Mouse (Mus musculus) stomach, embryonic 15.5 days (tissue): ENCODE measurements around the gene Agtpbp1. TPM values are rescaled to one million over a fixed set of nuclear protein-coding genes. Genes with fewer than 3 reads are reported as not detected.

Experiments used
- ATAC-seq: fragments of 200-750 bp; cut with Nextera tagmentation; 2 replicates; pipeline ENCODE4 v1.8.0; 2017; ENCODE audit warnings: low read depth, moderate number of reproducible peaks, moderate TSS enrichment; ENCODE audit not compliant: insufficient read depth, low FRiP score
- H3K27ac ChIP-seq: fragments of 300-500 bp; sonication (generic); 2 replicates; pipeline ENCODE4 v1.5.1; 2015; ENCODE audit warnings: mild to moderate bottlenecking, inconsistent platforms
- H3K27me3 ChIP-seq: fragments of 300-500 bp; sonication (generic); replicated peaks from 2 replicates; pipeline ENCODE4 v1.6.1; 2015; ENCODE audit warnings: inconsistent platforms
- H3K36me3 ChIP-seq: fragments of 300-500 bp; sonication (generic); 2 replicates; pipeline ENCODE4 v1.6.1; 2015; ENCODE audit warnings: inconsistent platforms
- H3K4me1 ChIP-seq: fragments of 300-500 bp; sonication (generic); 2 replicates; pipeline ENCODE4 v1.6.1; 2015; ENCODE audit warnings: inconsistent platforms
- H3K4me2 ChIP-seq: fragments of 300-500 bp; sonication (generic); 2 replicates; pipeline ENCODE4 v1.6.1; 2015; ENCODE audit warnings: mild to moderate bottlenecking, inconsistent platforms
- H3K4me3 ChIP-seq: fragments of 300-500 bp; sonication (generic); replicated peaks from 2 replicates; pipeline ENCODE4 v1.5.1; 2015; ENCODE audit warnings: inconsistent platforms
- H3K9ac ChIP-seq: fragments of 300-500 bp; sonication (generic); 2 replicates; pipeline ENCODE4 v1.6.1; 2015; ENCODE audit warnings: inconsistent platforms
- H3K9me3 ChIP-seq: fragments of 300-500 bp; sonication (generic); 2 replicates; pipeline ENCODE4 v1.6.1; 2016; ENCODE audit warnings: inconsistent platforms
- WGBS: fragments of 180-500 bp; shearing (Covaris S2); methylation state at CpG from one replicate; pipeline ENCODE4 v1.1.7; 2015; 5-methylcytosine and 5-hydroxymethylcytosine counted together
- polyA plus RNA-seq: library from polyadenylated mRNA; unstranded; fragments of >200 nt; fragmentation: Nextera tagmentation; extraction: Ambion mirVana; gene quantifications from 2 replicates; pipeline ENCODE4 v1.2.1, GENCODE M21; 2015

The Agtpbp1 gene
- polyA plus RNA-seq, 1 experiment from 2014 or later, result 20.1 TPM

GRCm38 (mm10) chr13:59552286-59552685, 32.7 kb downstream of the Agtpbp1 start:
- Histone ChIP-seq H3K9ac (no peak overlapping the region), H3K27ac (no peak overlapping the region), H3K27me3 (no peaks in the 10 kb centered on the region), H3K4me3 (no peak overlapping the region), H3K4me2 (no peak overlapping the region), H3K4me1 (peaks cover 10% of the 10 kb centered on the region; the same call in 1 of the 2 replicates), H3K36me3 (no peaks in the 10 kb centered on the region), H3K9me3 (no peaks in the 10 kb centered on the region)
- ATAC-seq, result no peak
- WGBS, result 79% methylated on average over 5 of the region's 5 CpGs

DNA sequence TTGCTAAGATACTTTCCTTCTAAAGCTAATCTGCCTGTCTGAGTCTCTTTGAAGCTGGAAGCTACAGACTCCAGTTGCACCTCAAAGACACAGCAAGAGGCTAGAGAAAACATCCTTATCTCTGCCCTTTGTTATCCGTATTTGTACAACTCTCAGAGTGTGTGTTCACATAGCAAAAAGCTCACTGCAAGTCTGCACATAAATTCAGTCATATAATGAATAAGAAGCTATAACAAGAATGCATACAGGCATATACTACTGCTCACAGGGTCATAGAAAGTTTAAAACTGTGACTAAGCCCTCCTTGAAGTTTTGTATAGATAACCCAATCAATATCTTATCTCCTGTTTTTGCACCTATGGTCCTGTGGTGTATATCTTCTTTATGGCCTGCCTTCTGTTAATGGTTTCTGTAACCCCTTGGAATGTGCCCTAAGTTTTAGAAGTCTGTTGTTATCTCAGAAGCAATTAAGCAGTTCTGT, 35.7 kb downstream of the Agtpbp1 start:
- no peak for ATAC-seq
- Histone ChIP-seq H3K4me2 (no peak overlapping the region), H3K9me3 (no peaks in the 10 kb centered on the region), H3K36me3 (no peaks in the 10 kb centered on the region), H3K9ac (no peak overlapping the region), H3K4me3 (no peak overlapping the region), H3K27me3 (no peaks in the 10 kb centered on the region), H3K4me1 (peaks cover 4% of the 10 kb centered on the region; the same call in 1 of the 2 replicates), H3K27ac (no peak overlapping the region)
- 15% methylated on average over 1 of the region's 1 CpGs for WGBS

DNA sequence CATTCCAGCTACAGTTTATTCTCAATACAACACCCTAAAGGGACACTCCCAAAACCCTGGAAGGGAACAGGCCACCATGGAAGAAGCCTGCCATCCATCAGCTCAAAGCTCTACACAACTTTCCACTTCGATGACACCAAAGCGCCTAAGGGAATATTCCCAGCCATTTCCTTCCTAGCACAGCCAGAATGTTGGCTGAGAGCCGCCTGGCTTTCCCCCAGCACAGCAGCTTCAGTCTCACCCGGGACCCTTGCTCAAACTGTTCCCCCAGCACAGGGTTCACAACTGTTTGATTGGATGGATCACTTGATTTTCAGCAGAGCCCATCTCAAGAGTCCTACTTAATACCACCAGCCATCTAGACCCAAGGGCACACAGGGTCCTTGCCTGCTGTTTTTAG, 37.3 kb downstream of the Agtpbp1 start:
- Histone ChIP-seq H3K9ac (no peak overlapping the region), H3K4me1 (peaks cover 4% of the 10 kb centered on the region; the same call in 1 of the 2 replicates), H3K36me3 (no peaks in the 10 kb centered on the region), H3K4me3 (no peak overlapping the region), H3K27ac (0 out of 2 replicates have a peak overlapping the region, but pooled peaks have one; percentile 18), H3K4me2 (no peak overlapping the region), H3K9me3 (no peaks in the 10 kb centered on the region), H3K27me3 (no peaks in the 10 kb centered on the region)
- no peak for ATAC-seq
- 46% methylated on average over 4 of the region's 4 CpGs for WGBS

DNA sequence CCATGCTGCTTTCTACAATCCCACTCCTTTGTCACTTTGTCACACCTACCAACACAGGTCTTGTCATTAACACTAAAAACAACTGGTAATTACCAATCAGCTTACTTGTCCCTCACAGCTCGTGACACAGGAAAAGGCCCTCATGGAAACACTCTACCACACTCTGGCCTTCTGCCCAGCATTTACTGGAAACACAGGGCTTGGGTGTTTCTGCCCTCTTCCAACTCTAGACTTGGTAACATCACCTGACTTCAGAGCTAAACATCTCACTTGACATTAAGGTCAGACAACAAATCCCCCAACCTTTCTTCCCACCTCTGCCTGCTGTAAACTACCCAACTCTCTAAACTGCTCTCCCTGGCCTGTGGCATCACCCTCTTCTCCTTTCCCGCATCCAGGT, 37.9 kb downstream of the Agtpbp1 start:
- no peak; the same call in 1 of the 2 replicates for ATAC-seq
- Histone ChIP-seq H3K27ac (0 out of 2 replicates have a peak overlapping the region, but pooled peaks have one; percentile 18), H3K36me3 (no peaks in the 10 kb centered on the region)

DNA sequence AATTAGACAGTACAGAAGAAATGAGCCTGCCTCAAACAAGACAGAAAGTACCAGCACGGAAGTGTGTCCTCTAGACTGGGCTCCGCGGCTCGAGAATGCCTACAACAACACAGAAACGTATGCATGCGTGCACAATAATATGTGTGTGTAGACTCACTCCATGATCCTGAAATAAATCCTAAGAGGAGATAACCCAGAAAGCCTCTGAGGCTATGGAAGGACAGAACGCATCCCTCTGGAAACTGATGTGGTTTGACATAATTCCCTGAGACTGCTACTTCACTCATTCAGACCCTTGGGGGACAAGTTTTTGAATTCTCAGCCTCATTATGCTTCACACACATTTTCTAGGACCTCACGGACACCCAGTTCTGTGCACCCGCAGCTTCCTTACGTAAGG, 42.6 kb downstream of the Agtpbp1 start:
- no peaks in the 10 kb centered on the region for H3K27me3 ChIP-seq
- WGBS, result 85% methylated on average over 10 of the region's 10 CpGs
- H3K27ac ChIP-seq, result no peak overlapping the region
- ATAC-seq, result no peak
- no peak overlapping the region for H3K4me2 ChIP-seq
- H3K9ac ChIP-seq, result no peak overlapping the region
- no peaks in the 10 kb centered on the region for H3K36me3 ChIP-seq
- no peaks in the 10 kb centered on the region for H3K9me3 ChIP-seq
- H3K4me1 ChIP-seq, result peaks cover 4% of the 10 kb centered on the region; the same call in 1 of the 2 replicates
- no peak overlapping the region for H3K4me3 ChIP-seq

More for the DNA sequence above, 37.9 kb downstream of the Agtpbp1 start:
- WGBS, result 77% methylated on average over 2 of the region's 2 CpGs
- Histone ChIP-seq H3K4me3 (no peak overlapping the region), H3K4me1 (peaks cover 4% of the 10 kb centered on the region; the same call in 1 of the 2 replicates), H3K27me3 (no peaks in the 10 kb centered on the region), H3K4me2 (no peak overlapping the region), H3K9ac (no peak overlapping the region), H3K9me3 (no peaks in the 10 kb centered on the region)

DNA sequence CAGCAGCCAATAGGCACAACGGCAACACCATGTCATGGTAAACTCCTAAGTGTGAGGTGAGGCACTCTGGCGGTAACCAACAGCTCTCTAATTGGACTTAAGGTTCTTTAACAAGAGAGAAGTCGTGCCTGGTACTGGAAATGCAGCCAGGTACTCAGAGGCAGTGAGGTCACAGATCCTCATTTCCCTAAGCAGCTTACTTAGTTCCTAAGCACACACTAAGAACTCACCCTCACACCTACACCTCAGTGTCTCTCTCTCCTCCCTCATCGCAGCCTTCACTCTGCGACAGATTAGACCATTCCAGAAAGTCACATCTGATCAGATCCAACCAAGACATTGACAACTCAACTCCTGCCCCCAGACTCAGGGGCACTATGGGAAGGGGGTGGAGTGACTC, 45.0 kb downstream of the Agtpbp1 start:
- H3K9me3 ChIP-seq, result no peaks in the 10 kb centered on the region
- H3K4me2 ChIP-seq, result no peak overlapping the region
- no peaks in the 10 kb centered on the region for H3K27me3 ChIP-seq
- peaks cover 4% of the 10 kb centered on the region; the same call in 1 of the 2 replicates for H3K4me1 ChIP-seq
- ATAC-seq, result no peak
- no peak overlapping the region for H3K9ac ChIP-seq
- H3K27ac ChIP-seq, result no peak overlapping the region
- WGBS, result 85% methylated on average over 5 of the region's 5 CpGs
- no peak overlapping the region for H3K4me3 ChIP-seq
- H3K36me3 ChIP-seq, result no peaks in the 10 kb centered on the region; the same call in 1 of the 2 replicates

DNA sequence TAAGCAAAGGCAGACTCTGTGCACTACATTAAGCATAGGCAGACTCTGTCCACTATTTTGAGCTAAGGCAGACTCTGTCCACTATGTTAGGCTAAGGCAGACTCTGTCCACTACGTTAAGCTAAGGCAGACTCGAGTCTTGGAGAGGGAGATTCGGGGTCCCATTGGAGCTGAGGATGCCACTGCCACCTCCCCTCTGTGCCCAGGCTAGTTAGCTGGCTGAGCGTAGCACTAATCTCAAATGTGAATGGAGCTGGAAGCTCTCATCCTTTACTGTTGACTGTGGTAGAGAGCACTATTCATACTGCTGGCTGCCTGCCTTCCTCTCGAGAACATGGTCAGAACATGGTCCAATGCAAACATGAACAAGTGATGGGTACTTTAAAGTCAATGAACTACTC, 46.4 kb downstream of the Agtpbp1 start:
- H3K9ac ChIP-seq, result no peak overlapping the region
- ATAC-seq, result no peak
- 92% methylated on average over 5 of the region's 5 CpGs for WGBS

DNA sequence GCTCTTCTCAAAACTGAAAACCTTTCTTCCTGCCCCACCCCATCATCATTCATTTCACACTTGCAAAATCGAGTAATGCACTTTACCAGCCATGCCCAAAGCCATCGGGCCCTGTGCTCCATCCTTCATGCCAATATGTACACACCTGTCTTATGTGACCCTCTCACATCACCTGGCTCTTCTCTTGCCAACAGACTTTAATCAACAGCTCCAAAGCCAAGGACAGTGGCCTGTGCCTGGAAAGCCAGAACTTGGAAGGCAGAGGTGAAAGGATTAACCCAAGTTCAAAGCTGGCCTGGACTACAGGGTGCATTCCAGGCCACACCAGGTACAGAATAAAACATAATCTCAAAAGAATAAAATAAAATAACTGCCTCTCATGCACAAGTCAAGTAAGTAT, 48.4 kb downstream of the Agtpbp1 start:
- no peaks in the 10 kb centered on the region for H3K4me1 ChIP-seq
- H3K4me2 ChIP-seq, result no peak overlapping the region
- H3K4me3 ChIP-seq, result no peak overlapping the region
- WGBS, result 53% methylated on average over 2 of the region's 2 CpGs
- ATAC-seq, result no peak
- peaks cover 5% of the 10 kb centered on the region; the same call in 1 of the 2 replicates for H3K36me3 ChIP-seq
- no peaks in the 10 kb centered on the region for H3K27me3 ChIP-seq
- H3K27ac ChIP-seq, result no peak overlapping the region
- no peaks in the 10 kb centered on the region for H3K9me3 ChIP-seq
- H3K9ac ChIP-seq, result no peak overlapping the region

More for the DNA sequence above, 46.4 kb downstream of the Agtpbp1 start:
- H3K4me1 ChIP-seq, result no peaks in the 10 kb centered on the region
- H3K27me3 ChIP-seq, result no peaks in the 10 kb centered on the region
- no peaks in the 10 kb centered on the region for H3K9me3 ChIP-seq
- H3K4me3 ChIP-seq, result no peak overlapping the region
- H3K36me3 ChIP-seq, result no peaks in the 10 kb centered on the region; the same call in 1 of the 2 replicates
- H3K27ac ChIP-seq, result no peak overlapping the region
- H3K4me2 ChIP-seq, result no peak overlapping the region

GRCm38 (mm10) chr13:59535746-59536145, 49.3 kb downstream of the Agtpbp1 start:
- Histone ChIP-seq H3K4me3 (no peak overlapping the region), H3K36me3 (peaks cover 9% of the 10 kb centered on the region; the same call in 1 of the 2 replicates), H3K27ac (no peak overlapping the region), H3K9ac (no peak overlapping the region), H3K4me1 (no peaks in the 10 kb centered on the region), H3K4me2 (no peak overlapping the region), H3K9me3 (no peaks in the 10 kb centered on the region), H3K27me3 (no peaks in the 10 kb centered on the region)
- 87% methylated on average over 6 of the region's 6 CpGs for WGBS
- ATAC-seq, result no peak

DNA sequence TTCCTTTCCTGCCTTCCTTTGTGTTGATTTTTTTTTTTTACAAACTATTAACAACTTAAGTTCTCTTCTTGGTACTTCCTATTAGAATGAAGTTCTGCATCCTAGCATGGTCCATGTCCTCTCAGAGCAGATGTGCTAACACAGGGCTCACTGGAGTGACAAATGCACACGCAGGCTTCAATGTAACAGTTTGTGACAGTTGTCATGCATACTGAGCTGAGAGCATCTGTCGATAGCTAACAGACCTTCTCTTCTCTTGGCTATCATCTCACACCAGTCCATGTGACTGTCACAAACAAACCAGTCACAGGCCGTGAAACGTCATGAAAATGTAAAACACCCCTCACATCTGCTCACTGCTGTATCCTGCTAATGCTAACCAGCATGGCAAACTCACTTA, 50.7 kb downstream of the Agtpbp1 start:
- H3K4me1 ChIP-seq, result no peaks in the 10 kb centered on the region
- WGBS, result 75% methylated on average over 4 of the region's 4 CpGs
- no peak for ATAC-seq
- H3K27me3 ChIP-seq, result no peaks in the 10 kb centered on the region
- H3K4me2 ChIP-seq, result no peak overlapping the region
- H3K27ac ChIP-seq, result no peak overlapping the region
- H3K36me3 ChIP-seq, result peaks cover 9% of the 10 kb centered on the region; the same call in 1 of the 2 replicates
- no peak overlapping the region for H3K9ac ChIP-seq
- no peaks in the 10 kb centered on the region for H3K9me3 ChIP-seq
- H3K4me3 ChIP-seq, result no peak overlapping the region

DNA sequence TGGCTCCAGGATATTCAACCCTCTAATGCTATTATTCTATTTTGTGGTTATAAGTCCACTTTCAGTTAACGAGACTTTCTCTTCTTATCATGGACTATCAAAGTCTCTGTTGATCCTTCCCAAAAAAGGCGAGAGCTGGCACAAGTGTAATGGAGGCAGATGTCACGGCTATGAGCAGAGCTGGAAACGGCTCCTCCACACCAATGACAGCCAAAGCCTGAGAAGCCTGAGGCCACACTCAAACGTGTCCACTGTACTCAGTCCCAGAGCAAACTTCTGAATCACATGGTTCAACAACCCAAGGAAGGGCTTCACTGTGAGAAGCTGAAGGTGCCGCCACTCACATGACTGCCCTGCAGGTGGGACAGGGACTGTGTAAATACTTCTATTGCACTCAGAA, 51.7 kb downstream of the Agtpbp1 start:
- Histone ChIP-seq H3K4me3 (no peak overlapping the region), H3K4me1 (no peaks in the 10 kb centered on the region), H3K9ac (no peak overlapping the region), H3K9me3 (no peaks in the 10 kb centered on the region), H3K27ac (no peak overlapping the region), H3K27me3 (no peaks in the 10 kb centered on the region), H3K4me2 (no peak overlapping the region), H3K36me3 (peaks cover 9% of the 10 kb centered on the region; the same call in 1 of the 2 replicates)
- no peak for ATAC-seq
- WGBS, result 70% methylated on average over 6 of the region's 6 CpGs

DNA sequence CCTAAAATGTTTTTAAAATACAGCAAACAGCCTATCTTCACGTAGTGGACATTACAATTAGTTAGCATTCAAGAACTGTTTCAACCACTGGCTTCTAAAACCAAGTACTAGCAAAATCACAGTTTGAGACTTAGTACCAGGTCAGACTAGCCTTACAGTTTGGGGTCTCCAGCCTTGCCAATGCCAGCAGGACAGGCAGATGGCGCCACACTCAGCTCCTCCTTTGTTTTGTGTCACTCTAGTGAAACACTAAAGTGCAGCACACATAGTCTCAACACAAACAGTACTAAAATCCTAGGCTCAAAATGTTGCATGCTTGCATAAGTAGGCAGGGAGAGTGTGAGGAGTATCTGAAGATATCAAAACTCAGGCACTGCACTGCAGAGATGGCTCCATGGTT, 53.8 kb downstream of the Agtpbp1 start:
- WGBS, result 64% methylated on average over 2 of the region's 2 CpGs
- ATAC-seq, result no peak
- no peak overlapping the region for H3K27ac ChIP-seq
- H3K27me3 ChIP-seq, result no peaks in the 10 kb centered on the region
- no peaks in the 10 kb centered on the region for H3K4me1 ChIP-seq
- peaks cover 14% of the 10 kb centered on the region; the same call in 1 of the 2 replicates for H3K36me3 ChIP-seq
- no peak overlapping the region for H3K4me2 ChIP-seq
- H3K4me3 ChIP-seq, result no peak overlapping the region
- H3K9ac ChIP-seq, result no peak overlapping the region
- no peaks in the 10 kb centered on the region for H3K9me3 ChIP-seq

GRCm38 (mm10) chr13:59530491-59530890, 54.5 kb downstream of the Agtpbp1 start:
- Histone ChIP-seq H3K27me3 (no peaks in the 10 kb centered on the region), H3K9me3 (no peaks in the 10 kb centered on the region), H3K9ac (no peak overlapping the region), H3K4me1 (no peaks in the 10 kb centered on the region), H3K4me2 (no peak overlapping the region), H3K4me3 (no peak overlapping the region), H3K36me3 (peaks cover 14% of the 10 kb centered on the region; the same call in 1 of the 2 replicates), H3K27ac (no peak overlapping the region)
- ATAC-seq, result no peak
- WGBS, result 87% methylated on average over 8 of the region's 8 CpGs
